Mouse (Mus musculus) gastrocnemius, postnatal 25 days (tissue): Measurements from ENCODE around the gene Zeb2. TPM values are rescaled to one million over a fixed set of nuclear protein-coding genes. Genes with fewer than 3 reads are reported as not detected.

Experiments used
- DNase-seq: peaks from one replicate; pipeline ENCODE4 v3.0.0; 2022
- total RNA-seq, 2 experiments: library from RNA; stranded (reverse); gene quantifications; 1 replicate in 1 of 2; 2 replicates in 1 of 2; pipeline ENCODE4 v1.2.3; 2021

Zeb2 gene
- total RNA-seq, 2 experiments from 2014 or later: 39.6 to 47.4 TPM

GRCm38 (mm10) chr2:45096638-45097247 is 20.5 kb downstream of the Zeb2 start:
- DNase-seq: no peak

- no peak for DNase-seq
Measured at GRCm38 (mm10) chr2:45095825-45096224, 21.4 kb downstream of the Zeb2 start.

GRCm38 (mm10) chr2:45094371-45094967 is 22.7 kb downstream of the Zeb2 start:
- no peak for DNase-seq

GRCm38 (mm10) chr2:45093479-45093878 is 23.7 kb downstream of the Zeb2 start:
- no peak for DNase-seq

- DNase-seq: no peak
Measured at GRCm38 (mm10) chr2:45092654-45093053, 24.5 kb downstream of the Zeb2 start.

- no peak for DNase-seq
Measured at GRCm38 (mm10) chr2:45090529-45091297, 26.5 kb downstream of the Zeb2 start.

- no peak for DNase-seq
Measured at GRCm38 (mm10) chr2:45089251-45089530, 28.0 kb downstream of the Zeb2 start.

GRCm38 (mm10) chr2:45088435-45089250 is 28.6 kb downstream of the Zeb2 start:
- DNase-seq: no peak

GRCm38 (mm10) chr2:45087208-45087607 is 30.0 kb downstream of the Zeb2 start:
- no peak for DNase-seq

- DNase-seq: no peak
Measured at GRCm38 (mm10) chr2:45085653-45086052, 31.5 kb downstream of the Zeb2 start.

- DNase-seq: no peak
Measured at GRCm38 (mm10) chr2:45083042-45083441, 34.2 kb downstream of the Zeb2 start.

- no peak for DNase-seq
Measured at GRCm38 (mm10) chr2:45081559-45081958, 35.6 kb downstream of the Zeb2 start.

- no peak for DNase-seq
Measured at GRCm38 (mm10) chr2:45077938-45078487, 39.2 kb downstream of the Zeb2 start.

GRCm38 (mm10) chr2:45077383-45077782 is 39.8 kb downstream of the Zeb2 start:
- no peak for DNase-seq

- DNase-seq: no peak
Measured at GRCm38 (mm10) chr2:45073025-45073424, 44.2 kb downstream of the Zeb2 start.

GRCm38 (mm10) chr2:45071296-45071695 is 45.9 kb downstream of the Zeb2 start:
- no peak for DNase-seq

- DNase-seq: no peak
Measured at GRCm38 (mm10) chr2:45070612-45071276, 46.5 kb downstream of the Zeb2 start.

- no peak for DNase-seq
Measured at GRCm38 (mm10) chr2:45068792-45069550, 48.2 kb downstream of the Zeb2 start.

GRCm38 (mm10) chr2:45067116-45067515 is 50.1 kb downstream of the Zeb2 start:
- no peak for DNase-seq

- no peak for DNase-seq
Measured at GRCm38 (mm10) chr2:45063300-45063890, 53.8 kb downstream of the Zeb2 start.

- DNase-seq: no peak
Measured at GRCm38 (mm10) chr2:45062136-45062535, 55.1 kb downstream of the Zeb2 start.
